Mouse (Mus musculus): ENCODE measurements around the gene Mbd5. TPM values are rescaled to one million over a fixed set of nuclear protein-coding genes. Genes with fewer than 3 reads are reported as not detected.
A peak's percentile ranks its signal among the peaks of the same experiment; 100 is the strongest.

Mbd5 gene
- polyA plus RNA-seq, 1 experiment, result 31.6 TPM

GRCm38 (mm10) chr2:49335267-49335666 lies 386.0 kb downstream of the Mbd5 start:
- no peak for DNase-seq (ENCODE audit: extremely low spot score in 1 of 2, low spot score in 1 of 2)

GRCm38 (mm10) chr2:49344287-49344686 lies 395.0 kb downstream of the Mbd5 start:
- no peak for DNase-seq (ENCODE audit: extremely low spot score in 1 of 2, low spot score in 1 of 2)

GRCm38 (mm10) chr2:49345786-49346185 lies 396.5 kb downstream of the Mbd5 start:
- no peak for DNase-seq (ENCODE audit: extremely low spot score in 1 of 2, low spot score in 1 of 2)

- no peak for DNase-seq (ENCODE audit: extremely low spot score in 1 of 2, low spot score in 1 of 2)
Observed at GRCm38 (mm10) chr2:49349813-49350212, 400.5 kb downstream of the Mbd5 start.

- DNase-seq (ENCODE audit: extremely low spot score in 1 of 2, low spot score in 1 of 2), result no peak
Observed at GRCm38 (mm10) chr2:49350852-49351251, 401.5 kb downstream of the Mbd5 start.

- DNase-seq (ENCODE audit: extremely low spot score in 1 of 2, low spot score in 1 of 2), result no peak
Observed at GRCm38 (mm10) chr2:49354066-49354465, 404.8 kb downstream of the Mbd5 start.

GRCm38 (mm10) chr2:49355867-49356266 lies 406.6 kb downstream of the Mbd5 start:
- no peak for DNase-seq (ENCODE audit: extremely low spot score in 1 of 2, low spot score in 1 of 2)

GRCm38 (mm10) chr2:49358128-49358814 lies 409.0 kb downstream of the Mbd5 start:
- DNase-seq (ENCODE audit: extremely low spot score in 1 of 2, low spot score in 1 of 2), result peak in 1 of 2 experiments; percentile 59

- DNase-seq (ENCODE audit: extremely low spot score in 1 of 2, low spot score in 1 of 2), result peak in 1 of 2 experiments; percentile 43
Observed at GRCm38 (mm10) chr2:49358839-49359520, 409.7 kb downstream of the Mbd5 start.

- no peak for DNase-seq (ENCODE audit: extremely low spot score in 1 of 2, low spot score in 1 of 2)
Observed at GRCm38 (mm10) chr2:49359706-49360105, 410.4 kb downstream of the Mbd5 start.

- no peak for DNase-seq (ENCODE audit: extremely low spot score in 1 of 2, low spot score in 1 of 2)
Observed at GRCm38 (mm10) chr2:49364546-49364945, 415.2 kb downstream of the Mbd5 start.

- no peak for DNase-seq (ENCODE audit: extremely low spot score in 1 of 2, low spot score in 1 of 2)
Observed at GRCm38 (mm10) chr2:49366878-49367545, 417.7 kb downstream of the Mbd5 start.

- no peak for DNase-seq (ENCODE audit: extremely low spot score in 1 of 2, low spot score in 1 of 2)
Observed at GRCm38 (mm10) chr2:49367546-49367917, 418.2 kb downstream of the Mbd5 start.

GRCm38 (mm10) chr2:49371632-49372031 lies 422.3 kb downstream of the Mbd5 start:
- no peak for DNase-seq (ENCODE audit: extremely low spot score in 1 of 2, low spot score in 1 of 2)

GRCm38 (mm10) chr2:49372586-49372985 lies 423.3 kb downstream of the Mbd5 start:
- DNase-seq (ENCODE audit: extremely low spot score in 1 of 2, low spot score in 1 of 2), result no peak

Other genes with a start within 250 kb of the Mbd5 start
- 16.8 and 21.8 TPM in 2 replicates for gene Acvr2a, start 135.4 kb upstream of the Mbd5 start, polyA plus RNA-seq (2012; rRNA removed)
- 80.1 and 81.8 TPM in 2 replicates for gene Orc4, start 769 bp downstream of the Mbd5 start, polyA plus RNA-seq (2012; rRNA removed)

All from frontal cortex, adult 2 months (tissue).